Mouse (Mus musculus) bone marrow macrophage, adult 2 months (primary cell): Measurements from ENCODE around the gene Clip2. TPM values are rescaled to one million over a fixed set of nuclear protein-coding genes. Genes with fewer than 3 reads are reported as not detected.
A peak's percentile ranks its signal among the peaks of the same experiment; 100 is the strongest.

ENCODE experiments used
- H3K27ac ChIP-seq: 2 replicates; pipeline ENCODE4 v1.5.1; 2012; ENCODE audit warnings: low read depth, low read length; ENCODE audit not compliant: insufficient read depth
- H3K4me1 ChIP-seq: 2 replicates; pipeline ENCODE4 v1.6.1; 2012; ENCODE audit warnings: low read length; ENCODE audit not compliant: control insufficient read depth, insufficient read depth
- H3K4me3 ChIP-seq: 2 replicates; pipeline ENCODE4 v1.5.1; 2012; ENCODE audit warnings: mild to moderate bottlenecking, low read length, moderate library complexity; ENCODE audit not compliant: insufficient read depth
- CTCF ChIP-seq: IDR thresholded peaks from 2 replicates; pipeline ENCODE4 v1.5.1; 2012; ENCODE audit warnings: low read depth, mild to moderate bottlenecking, low read length, moderate library complexity
- POLR2A ChIP-seq: IDR thresholded peaks from 2 replicates; pipeline ENCODE4 v1.6.1; 2012; ENCODE audit warnings: mild to moderate bottlenecking, low read depth, low read length, borderline replicate concordance
- polyA plus RNA-seq: library from polyadenylated mRNA; stranded (reverse); fragments of >200 nt; gene quantifications from 2 replicates; pipeline ENCODE4 v1.2.4, GENCODE M21; 2012; ENCODE audit not compliant: missing spikeins, insufficient read depth, insufficient read length

Gene Clip2
- polyA plus RNA-seq, 1 experiment = 14.3 TPM

GRCm38 (mm10) chr5:134495796-134496195 is 56.4 kb downstream of the Clip2 start:
- H3K4me1 ChIP-seq = no peaks in the 10 kb centered on the region
- H3K27ac ChIP-seq = no peak overlapping the region
- no peak overlapping the region for H3K4me3 ChIP-seq
- TF ChIP-seq POLR2A = no peak

DNA sequence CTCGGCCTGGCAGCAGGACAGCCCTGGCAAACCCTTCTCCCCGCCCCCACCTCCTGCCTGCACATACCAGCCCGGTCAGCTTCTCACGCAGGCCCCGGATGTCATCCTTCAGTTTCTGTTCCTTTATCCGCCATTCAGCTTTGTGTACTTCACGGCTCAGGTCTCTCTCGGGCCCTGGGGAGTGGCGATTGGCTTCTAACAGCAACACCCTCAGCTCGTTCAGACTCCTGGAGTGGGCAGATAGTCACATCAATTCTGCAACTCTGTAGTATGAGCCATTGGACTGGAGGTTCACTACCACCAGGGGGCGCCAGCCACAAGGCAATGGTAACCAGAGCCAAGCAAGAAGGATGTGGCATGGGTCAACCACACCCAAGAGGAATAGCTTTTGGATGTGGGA is 58.1 kb downstream of the Clip2 start:
- TF ChIP-seq POLR2A (no peak), CTCF (peak; percentile 91)
- H3K27ac ChIP-seq = no peak overlapping the region
- no peak overlapping the region for H3K4me3 ChIP-seq
- H3K4me1 ChIP-seq = no peaks in the 10 kb centered on the region

DNA sequence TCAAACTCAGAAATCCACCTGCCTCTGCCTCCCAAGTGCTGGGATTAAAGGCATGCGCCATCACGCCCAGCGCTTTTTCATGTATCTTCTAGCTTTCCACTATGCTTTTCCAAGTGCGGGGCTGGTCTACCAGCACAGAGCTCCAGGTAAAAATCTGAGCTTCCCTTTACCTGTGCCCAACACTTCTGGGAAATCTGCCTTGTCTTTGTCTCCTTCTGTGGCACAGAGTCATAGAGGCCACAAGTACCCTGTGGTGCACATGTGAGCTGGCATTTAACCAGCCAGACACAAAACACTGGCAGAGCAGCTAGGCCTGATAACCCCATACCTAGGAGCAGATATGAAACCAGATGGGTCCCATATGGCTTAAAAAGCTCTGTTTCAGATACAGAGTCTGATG is 59.3 kb downstream of the Clip2 start:
- TF ChIP-seq POLR2A = no peak
- no peak for TF ChIP-seq CTCF
- Histone ChIP-seq H3K4me3 (no peak overlapping the region), H3K4me1 (no peaks in the 10 kb centered on the region), H3K27ac (no peak overlapping the region)

GRCm38 (mm10) chr5:134491712-134492417 is 60.4 kb downstream of the Clip2 start:
- H3K27ac ChIP-seq = no peak overlapping the region
- TF ChIP-seq POLR2A (no peak), CTCF (peak; percentile 70)
- H3K4me3 ChIP-seq = no peak overlapping the region
- no peaks in the 10 kb centered on the region for H3K4me1 ChIP-seq

- H3K4me3 ChIP-seq = no peak overlapping the region
- no peaks in the 10 kb centered on the region for H3K4me1 ChIP-seq
- TF ChIP-seq POLR2A (no peak), CTCF (no peak)
- H3K27ac ChIP-seq = no peak overlapping the region
Observed at GRCm38 (mm10) chr5:134491206-134491605, 61.0 kb downstream of the Clip2 start.

DNA sequence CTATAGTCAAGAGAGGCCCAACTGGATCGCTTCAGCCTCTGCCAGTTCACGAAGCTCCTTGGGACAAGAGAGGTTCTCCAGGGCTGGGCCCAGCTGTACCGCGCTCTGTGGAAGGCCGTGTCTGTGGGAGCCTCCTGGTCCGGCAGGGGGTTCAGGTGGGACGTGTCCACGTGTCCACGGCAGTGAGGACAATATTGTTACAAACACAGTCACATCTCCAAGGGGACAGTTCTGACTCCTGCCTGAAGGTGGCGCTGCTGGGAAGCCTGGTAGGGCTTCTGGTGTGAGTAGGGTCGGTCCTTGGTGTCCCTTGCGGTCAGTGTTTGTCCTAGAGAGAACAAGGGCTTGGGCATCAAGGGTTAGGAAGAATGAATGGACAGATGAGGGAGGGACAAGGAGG is 61.8 kb downstream of the Clip2 start:
- H3K4me1 ChIP-seq = no peaks in the 10 kb centered on the region

DNA sequence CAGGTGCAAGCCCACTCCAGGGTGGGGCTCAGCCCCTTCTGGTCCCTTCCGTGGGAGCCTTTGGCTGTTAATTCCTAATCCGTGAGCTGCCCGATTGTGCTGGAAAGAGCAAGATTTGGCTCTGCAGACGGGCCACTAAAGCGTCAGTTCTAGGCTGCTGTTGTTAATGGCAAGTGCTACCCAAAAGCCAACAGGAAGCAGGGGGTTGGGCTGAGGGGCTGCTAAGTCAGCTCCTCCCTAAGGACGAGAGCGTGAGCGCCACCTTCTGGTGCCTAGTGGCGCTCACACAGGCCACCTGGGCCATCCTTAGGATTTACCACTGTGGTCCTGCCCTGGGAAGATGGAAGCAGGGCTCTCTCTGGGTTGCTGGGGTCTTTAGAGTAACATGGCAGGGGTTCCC is 62.7 kb downstream of the Clip2 start:
- Histone ChIP-seq H3K4me3 (no peak overlapping the region), H3K27ac (no peak overlapping the region), H3K4me1 (no peaks in the 10 kb centered on the region)
- no peak for TF ChIP-seq POLR2A
- no peak for TF ChIP-seq CTCF

More for the DNA sequence above, 61.8 kb downstream of the Clip2 start:
- peak; percentile 57; the same call in 1 of the 2 replicates for TF ChIP-seq CTCF
- no peak for TF ChIP-seq POLR2A
- H3K27ac ChIP-seq = no peak overlapping the region
- no peak overlapping the region for H3K4me3 ChIP-seq

DNA sequence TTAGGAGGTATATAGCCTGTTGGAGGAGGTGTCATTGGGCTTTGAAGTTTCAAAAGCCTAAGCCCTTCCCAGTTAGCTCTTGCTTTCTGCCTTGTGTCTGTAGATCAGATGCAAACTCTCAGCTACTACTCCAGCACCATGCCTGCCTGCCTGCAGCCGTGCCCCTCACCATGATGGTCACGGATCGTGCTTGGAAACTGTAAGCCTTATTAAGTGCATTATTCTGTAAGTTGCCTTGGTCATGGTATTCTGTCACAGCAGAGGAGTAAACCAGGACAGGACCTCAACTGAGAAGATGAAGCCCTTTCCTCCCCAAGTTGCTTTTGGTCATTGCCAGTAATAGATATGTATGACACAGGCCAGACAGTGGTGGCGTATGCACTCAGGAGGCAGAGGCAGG is 63.6 kb downstream of the Clip2 start:
- Histone ChIP-seq H3K4me3 (no peak overlapping the region), H3K4me1 (no peaks in the 10 kb centered on the region), H3K27ac (no peak overlapping the region)
- TF ChIP-seq POLR2A (no peak), CTCF (no peak)

- no peak overlapping the region for H3K4me3 ChIP-seq
- no peak overlapping the region for H3K27ac ChIP-seq
- TF ChIP-seq POLR2A (no peak), CTCF (no peak)
- H3K4me1 ChIP-seq = no peaks in the 10 kb centered on the region
Observed at GRCm38 (mm10) chr5:134488042-134488441, 64.2 kb downstream of the Clip2 start.

- H3K27ac ChIP-seq = no peak overlapping the region
- TF ChIP-seq CTCF = peak; percentile 72
- no peak for TF ChIP-seq POLR2A
- H3K4me1 ChIP-seq = no peaks in the 10 kb centered on the region
- H3K4me3 ChIP-seq = no peak overlapping the region
Observed at GRCm38 (mm10) chr5:134485900-134486665, 66.2 kb downstream of the Clip2 start.
